Mouse (Mus musculus): ENCODE measurements at regions not wholly inside any gene's neighbourhood (a gene's known extent, or its start where the extent isn't known, plus 50 kb on each side); places are given as distances from the start of the nearest gene placed in this dataset.

- H3K9me3 ChIP-seq (replicated peaks): no peaks in the 10 kb centered on the region
- H3K4me3 ChIP-seq: no peak overlapping the region
- no peaks in the 10 kb centered on the region for H3K4me1 ChIP-seq
- peak; percentile 36; the same call in 1 of the 2 replicates for ATAC-seq
- no peak overlapping the region for H3K9ac ChIP-seq
- H3K27me3 ChIP-seq: no peaks in the 10 kb centered on the region
- no peak overlapping the region for H3K27ac ChIP-seq
- H3K4me2 ChIP-seq: no peak overlapping the region
- H3K36me3 ChIP-seq (ENCODE audit: poor library complexity, severe bottlenecking): no peaks in the 10 kb centered on the region
Measured at GRCm38 (mm10) chrX:90615090-90615489, 276.9 kb upstream of the Gm44 start.
